Mouse (Mus musculus): ENCODE results near the gene Zc3h7b.

The Zc3h7b gene

GRCm38 (mm10) chr15:81814716-81815370 lies 70.0 kb downstream of the Zc3h7b start:
- no peak for DNase-seq (ENCODE audit: low spot score)

- DNase-seq (ENCODE audit: low spot score): no peak
These were observed 73.5 kb downstream of the Zc3h7b start for GRCm38 (mm10) chr15:81818404-81818803.

GRCm38 (mm10) chr15:81822631-81823030 lies 77.8 kb downstream of the Zc3h7b start:
- DNase-seq (ENCODE audit: low spot score): no peak

- DNase-seq (ENCODE audit: low spot score): no peak
These were observed 80.0 kb downstream of the Zc3h7b start for GRCm38 (mm10) chr15:81824832-81825231.

- DNase-seq (ENCODE audit: low spot score): no peak
These were observed 83.8 kb downstream of the Zc3h7b start for GRCm38 (mm10) chr15:81828426-81829207.

- DNase-seq (ENCODE audit: low spot score): no peak
These were observed 84.3 kb downstream of the Zc3h7b start for GRCm38 (mm10) chr15:81829208-81829580.

- no peak for DNase-seq (ENCODE audit: low spot score)
These were observed 85.7 kb downstream of the Zc3h7b start for GRCm38 (mm10) chr15:81830530-81830929.

GRCm38 (mm10) chr15:81831136-81831825 lies 86.4 kb downstream of the Zc3h7b start:
- DNase-seq (ENCODE audit: low spot score): peak; percentile 77

GRCm38 (mm10) chr15:81832219-81832618 lies 87.4 kb downstream of the Zc3h7b start:
- DNase-seq (ENCODE audit: low spot score): no peak

GRCm38 (mm10) chr15:81833481-81833880 lies 88.6 kb downstream of the Zc3h7b start:
- no peak for DNase-seq (ENCODE audit: low spot score)

- DNase-seq (ENCODE audit: low spot score): no peak
These were observed 89.4 kb downstream of the Zc3h7b start for GRCm38 (mm10) chr15:81834171-81834841.

- DNase-seq (ENCODE audit: low spot score): no peak
These were observed 90.4 kb downstream of the Zc3h7b start for GRCm38 (mm10) chr15:81835007-81835880.

- peak; percentile 69 for DNase-seq (ENCODE audit: low spot score)
These were observed 91.4 kb downstream of the Zc3h7b start for GRCm38 (mm10) chr15:81836124-81836821.

- DNase-seq (ENCODE audit: low spot score): no peak
These were observed 92.4 kb downstream of the Zc3h7b start for GRCm38 (mm10) chr15:81836966-81837920.

GRCm38 (mm10) chr15:81838554-81839235 lies 93.8 kb downstream of the Zc3h7b start:
- DNase-seq (ENCODE audit: low spot score): no peak

GRCm38 (mm10) chr15:81839634-81840033 lies 94.8 kb downstream of the Zc3h7b start:
- peak; percentile 76 for DNase-seq (ENCODE audit: low spot score)

- DNase-seq (ENCODE audit: low spot score): no peak
These were observed 95.4 kb downstream of the Zc3h7b start for GRCm38 (mm10) chr15:81840306-81840705.

GRCm38 (mm10) chr15:81842275-81842674 lies 97.4 kb downstream of the Zc3h7b start:
- DNase-seq (ENCODE audit: low spot score): no peak

- no peak for DNase-seq (ENCODE audit: low spot score)
These were observed 100.3 kb downstream of the Zc3h7b start for GRCm38 (mm10) chr15:81845033-81845625.

Data from ovary, postnatal 14 days (tissue).